Comparison of ENCODE assay signal across 15 mouse cellular contexts in genomic region chr8:91612387-91613130, GRCm38 (mm10).
DNase-seq lines count a peak whose midpoint lies in the region; ATAC-seq and TF ChIP-seq lines count a peak whose summit lies in the region.
"Had no signal": no experiment of that assay in that cellular context is flagged by ENCODE, and none has a peak within 500 bp of the region (broad histone marks: within the 10 kb centered on the region; RNA-seq: fewer than 3 reads in every experiment).

No protein-coding gene starts in this region.

- no peaks in the 10 kb centered on the region for H3K36me3 ChIP-seq in lung, embryonic 14.5 days (ENCODE audit: insufficient read depth)
- H3K36me3 ChIP-seq in embryonic facial prominence, embryonic 14.5 days (ENCODE audit: control insufficient read depth, insufficient read depth, low read length) = no peaks in the 10 kb centered on the region
- H3K36me3 ChIP-seq in limb, embryonic 11.5 days (ENCODE audit: control insufficient read depth, insufficient read depth, low read length) = no peaks in the 10 kb centered on the region
- H3K36me3 ChIP-seq: liver, embryonic 15.5 days had no signal

- ATAC-seq in lung, embryonic 14.5 days (ENCODE audit: insufficient read depth) = peak; percentile 43; the same call in 1 of the 2 replicates
- no peak for ATAC-seq in embryonic facial prominence, embryonic 14.5 days (ENCODE audit: low read depth)
- 0 out of 2 replicates have a peak, but pooled peaks have one; percentile 56 for ATAC-seq in limb, embryonic 11.5 days (ENCODE audit: insufficient number of reproducible peaks, low FRiP score, low TSS enrichment, low read depth)
- no peak for ATAC-seq in monocyte, adult 5-6 weeks (replicated peaks; ENCODE audit: insufficient number of reproducible peaks, low FRiP score, low TSS enrichment, poor library complexity, severe bottlenecking)

- TF ChIP-seq POLR2A in lung, adult 2 months (IDR thresholded peaks at IDR 0.05; ENCODE audit: borderline replicate concordance, extremely low read depth, low read depth, low read length) = no peak

- WGBS in lung, embryonic 14.5 days = 45% methylated on average over 18 of the region's 18 CpGs
- WGBS in lung, adult 2 months = 53% methylated on average over 18 of the region's 18 CpGs
- WGBS in embryonic facial prominence, embryonic 14.5 days = 37% methylated on average over 18 of the region's 18 CpGs
- 9% methylated on average over 18 of the region's 18 CpGs for WGBS in limb, embryonic 11.5 days

- no peaks in the 10 kb centered on the region for H3K9me3 ChIP-seq in lung, embryonic 14.5 days (ENCODE audit: low read depth, low read length)
- no peaks in the 10 kb centered on the region for H3K9me3 ChIP-seq in embryonic facial prominence, embryonic 14.5 days (ENCODE audit: control insufficient read depth, low read length)
- H3K9me3 ChIP-seq in limb, embryonic 11.5 days (ENCODE audit: control insufficient read depth, low read length) = no peaks in the 10 kb centered on the region
- H3K9me3 ChIP-seq: liver, embryonic 15.5 days had no signal

- H3K27ac ChIP-seq in lung, embryonic 14.5 days (ENCODE audit: low read depth) = no peak overlapping the region
- H3K27ac ChIP-seq in embryonic facial prominence, embryonic 14.5 days (replicated peaks; ENCODE audit: low read depth, low read length) = no peak overlapping the region
- H3K27ac ChIP-seq in limb, embryonic 11.5 days (replicated peaks; ENCODE audit: low read depth, low read length) = no peak overlapping the region
- H3K27ac ChIP-seq: liver, embryonic 15.5 days had no signal

- DNase-seq in lung, embryonic 14.5 days = no peak
- no peak for DNase-seq in lung, adult 2 months
- no peak for DNase-seq in embryonic facial prominence, embryonic 14.5 days (ENCODE audit: low spot score)
- peak; percentile 69 for DNase-seq in limb, embryonic 11.5 days (ENCODE audit: low spot score)
- peak; percentile 67 for DNase-seq in retina, postnatal 1 day
- no peak for DNase-seq in right cerebral cortex, postnatal 36 days (ENCODE audit: low spot score in 2 of 2)
- DNase-seq: adrenal gland, adult 8-10 months; cerebellum, postnatal 36 days; heart, adult 11 months; heart, postnatal 36 days; kidney, adult 8-10 months; right cerebral cortex, postnatal 4 days; thymus, postnatal 4 days had no signal

- TF ChIP-seq CTCF in lung, embryonic 14.5 days (IDR thresholded peaks at IDR 0.05; ENCODE audit: low read depth) = no peak
- TF ChIP-seq CTCF in lung, adult 2 months (IDR thresholded peaks at IDR 0.05; ENCODE audit: insufficient read depth, low read length) = no peak

- no peaks in the 10 kb centered on the region for H3K27me3 ChIP-seq in lung, embryonic 14.5 days (ENCODE audit: insufficient read depth, low read length)
- H3K27me3 ChIP-seq in embryonic facial prominence, embryonic 14.5 days (replicated peaks; ENCODE audit: control insufficient read depth, insufficient read depth, low read length) = no peaks in the 10 kb centered on the region
- peaks cover 57% of the 10 kb centered on the region for H3K27me3 ChIP-seq in limb, embryonic 11.5 days (ENCODE audit: control insufficient read depth, insufficient read depth, low read length)
- H3K27me3 ChIP-seq: liver, embryonic 15.5 days had no signal

- no peak overlapping the region for H3K4me2 ChIP-seq in lung, embryonic 14.5 days
- 0 out of 2 replicates have a peak overlapping the region, but pooled peaks have one; percentile 2 for H3K4me2 ChIP-seq in embryonic facial prominence, embryonic 14.5 days (ENCODE audit: low read depth, low read length)
- H3K4me2 ChIP-seq in limb, embryonic 11.5 days (ENCODE audit: low read depth, severe bottlenecking) = 0 out of 2 replicates have a peak overlapping the region, but pooled peaks have one; percentile 13
- H3K4me2 ChIP-seq: liver, embryonic 15.5 days had no signal

- no peak overlapping the region for H3K9ac ChIP-seq in lung, embryonic 14.5 days
- no peak overlapping the region for H3K9ac ChIP-seq in embryonic facial prominence, embryonic 14.5 days (ENCODE audit: low read depth, low read length)
- no peak overlapping the region for H3K9ac ChIP-seq in limb, embryonic 11.5 days (ENCODE audit: low read length)
- H3K9ac ChIP-seq: liver, embryonic 15.5 days had no signal

- H3K4me1 ChIP-seq in lung, embryonic 14.5 days (ENCODE audit: insufficient read depth) = peaks cover 10% of the 10 kb centered on the region
- peaks cover 5% of the 10 kb centered on the region; the same call in 1 of the 2 replicates for H3K4me1 ChIP-seq in lung, adult 2 months (ENCODE audit: control insufficient read depth, insufficient read depth, low read length)
- H3K4me1 ChIP-seq in embryonic facial prominence, embryonic 14.5 days (ENCODE audit: control insufficient read depth, insufficient read depth, low read length) = peaks cover 43% of the 10 kb centered on the region
- H3K4me1 ChIP-seq in limb, embryonic 11.5 days (ENCODE audit: control insufficient read depth, insufficient read depth, low read length) = peaks cover 37% of the 10 kb centered on the region
- H3K4me1 ChIP-seq: liver, embryonic 15.5 days had no signal

- no peak overlapping the region for H3K4me3 ChIP-seq in lung, embryonic 14.5 days (ENCODE audit: low read depth, low read length)
- H3K4me3 ChIP-seq in lung, adult 2 months (replicated peaks; ENCODE audit: extremely low read depth, low read depth, low read length) = no peak overlapping the region
- no peak overlapping the region for H3K4me3 ChIP-seq in embryonic facial prominence, embryonic 14.5 days (ENCODE audit: low read depth, low read length)
- H3K4me3 ChIP-seq in limb, embryonic 11.5 days (ENCODE audit: low read depth, low read length) = no peak overlapping the region
- H3K4me3 ChIP-seq: liver, embryonic 15.5 days had no signal

Comparison
In these comparisons a context has a peak if more than half of its experiments do, and no peak if none do; other contexts are left out.
1. ATAC-seq: peak in lung, embryonic 14.5 days (single experiment) and limb, embryonic 11.5 days (single experiment); none in embryonic facial prominence, embryonic 14.5 days (single experiment) and monocyte, adult 5-6 weeks (single experiment).
2. DNase-seq: peak in limb, embryonic 11.5 days (single experiment) and retina, postnatal 1 day (single experiment); none in lung, embryonic 14.5 days (single experiment), lung, adult 2 months (single experiment), embryonic facial prominence, embryonic 14.5 days (single experiment) and right cerebral cortex, postnatal 36 days (0 of 2).